Comparison of ENCODE assay signal across 8 mouse cellular contexts in genomic region chr8:85603203-85603895, GRCm38 (mm10). TPM values are rescaled to one million over a fixed set of nuclear protein-coding genes. Genes with fewer than 3 reads are reported as not detected.
DNase-seq lines count a peak whose midpoint lies in the region; ATAC-seq and TF ChIP-seq lines count a peak whose summit lies in the region.

No protein-coding gene starts in this region.

- no peak overlapping the region for H3K27ac ChIP-seq in MEL (ENCODE audit: control insufficient read depth, low read depth, low read length)
- no peak overlapping the region for H3K27ac ChIP-seq in cerebellum, adult 2 months (ENCODE audit: insufficient read depth, low read length)

- no peak overlapping the region for H3K4me3 ChIP-seq in MEL (ENCODE audit: control insufficient read depth in 1 of 2, insufficient read depth in 1 of 2, low read depth in 2 of 2, low read length in 2 of 2)
- no peak overlapping the region for H3K4me3 ChIP-seq in cerebellum, adult 2 months (replicated peaks; ENCODE audit: insufficient read depth, low read depth, low read length)

- peaks cover 0 to 18% of the 10 kb centered on the region in 2 experiments; a peak in 2 of 4 replicates for H3K36me3 ChIP-seq in MEL (ENCODE audit: control insufficient read depth in 1 of 2, insufficient read depth in 2 of 2, low read length in 2 of 2)

- H3K4me1 ChIP-seq in MEL (ENCODE audit: control insufficient read depth in 1 of 2, insufficient read depth in 2 of 2, low read length in 2 of 2), result peaks cover 7 to 28% of the 10 kb centered on the region in 2 experiments; a peak in 3 of 4 replicates
- no peaks in the 10 kb centered on the region for H3K4me1 ChIP-seq in cerebellum, adult 2 months (ENCODE audit: control insufficient read depth, insufficient read depth, low read length)

- ATAC-seq in activated CD4-positive, CD25-positive, alpha-beta regulatory T cell, adult 4 months, result no peak

- peak; percentile 62 for TF ChIP-seq RAD21 in MEL (IDR thresholded peaks at IDR 0.05; ENCODE audit: low read depth, low read length)

- no peak for TF ChIP-seq EP300 in MEL (IDR thresholded peaks at IDR 0.05; ENCODE audit: low read depth in 1 of 2, low read length in 2 of 2)

- intact Hi-C loops in left cerebral cortex, postnatal 4 days (cut with DNase I), result loop anchor here (1.0 kb wide), 1 partner anchor 982 kb away; no protein-coding TSS in a partner anchor

- peak; percentile 58 for DNase-seq in 416B (ENCODE audit: low read depth)
- peak; percentile 61 for DNase-seq in MEL (ENCODE audit: low read depth, low spot score)
- DNase-seq in cerebellum, adult 2 months, result peak; percentile 52 to 72
- DNase-seq in frontal cortex, postnatal 10 days (ENCODE audit: low spot score in 2 of 2), result peak; percentile 11 to 63
- peak; percentile 65 for DNase-seq in kidney, adult 18-20 months
- DNase-seq in left cerebral cortex, postnatal 4 days, result peak; percentile 62
- peak; percentile 41 for DNase-seq in ovary, postnatal 14 days (ENCODE audit: low spot score)

- H3K9ac ChIP-seq in MEL (ENCODE audit: control insufficient read depth, low read depth, low read length, poor library complexity, severe bottlenecking), result peak overlapping the region; percentile 36

- no peaks in the 10 kb centered on the region for H3K9me3 ChIP-seq in MEL (replicated peaks; ENCODE audit: insufficient read depth, low read length)

- peak; percentile 36 to 64 (median 63) for TF ChIP-seq CTCF in MEL (IDR thresholded peaks at IDR 0.05 in 2 of 3, conservative IDR thresholded peaks at IDR 0.05 in 1 of 3; ENCODE audit: control insufficient read depth in 1 of 3, insufficient read depth in 1 of 3, low read depth in 2 of 3, low read length in 3 of 3, poor library complexity in 1 of 3, severe bottlenecking in 1 of 3)
- TF ChIP-seq CTCF in cerebellum, adult 2 months (IDR thresholded peaks at IDR 0.05; ENCODE audit: borderline replicate concordance, insufficient read depth, low read depth, low read length), result peak; percentile 72

- 40% methylated on average over 8 of the region's 8 CpGs for WGBS in cerebellum, adult 2 months

- H3K79me2 ChIP-seq in MEL (ENCODE audit: control insufficient read depth, insufficient read depth, low read length, poor library complexity), result no peaks in the 10 kb centered on the region

- no peaks in the 10 kb centered on the region; a peak in 1 of 4 replicates for H3K27me3 ChIP-seq in MEL (ENCODE audit: control insufficient read depth in 1 of 2, insufficient read depth in 2 of 2, low read length in 2 of 2)
- H3K27me3 ChIP-seq in cerebellum, adult 2 months (ENCODE audit: control insufficient read depth, insufficient read depth, low read length), result no peaks in the 10 kb centered on the region

- no peak for TF ChIP-seq POLR2A in MEL (IDR thresholded peaks at IDR 0.05; ENCODE audit: control insufficient read depth in 1 of 2, insufficient read depth in 1 of 2, low read depth in 1 of 2, low read length in 2 of 2, poor library complexity in 1 of 2)
- TF ChIP-seq POLR2A in cerebellum, adult 2 months (IDR thresholded peaks at IDR 0.05; ENCODE audit: borderline replicate concordance, insufficient read depth, low read length), result no peak

TF ChIP-seq in MEL, 35 proteins besides CTCF, POLR2A, EP300 and RAD21:
- TF ChIP-seq POLR2AphosphoS2 (IDR thresholded peaks at IDR 0.05; ENCODE audit: low read length) (no peak), ZC3H11A (IDR thresholded peaks at IDR 0.05; ENCODE audit: low read depth, low read length) (0 out of 2 replicates have a peak, but pooled peaks have one; percentile 44), SMC3 (IDR thresholded peaks at IDR 0.05; ENCODE audit: low read depth, low read length) (peak; percentile 64)

RNA-seq across cellular contexts. Expression of gene Dnaja2, which starts 48.2 kb away (rescaled TPM):
- 189 and 207 TPM in 2 replicates for total RNA-seq in MEL (2012; rRNA removed)
- polyA plus RNA-seq in MEL (2012; ENCODE audit: insufficient read depth in 1 of 2, insufficient read length in 2 of 2, low read depth in 1 of 2, low replicate concordance in 2 of 2, missing spikeins in 1 of 2), result 100 to 1,000 TPM in 1 of 2 experiments, not detected in 1; 307 TPM
- polyA plus RNA-seq in cerebellum, adult 2 months (2012; rRNA removed), result 102 and 108 TPM in 2 replicates
- 100 to 1,000 TPM; 158 to 169 TPM for total RNA-seq in left cerebral cortex, postnatal 4 days (2021)
- polyA plus RNA-seq in activated CD4-positive, CD25-positive, alpha-beta regulatory T cell, adult 4 months (2017; shearing (Covaris generic)), result 100 to 1,000 TPM; 171 to 183 TPM
